Mouse (Mus musculus) CH12.LX (cell line): ENCODE measurements around the gene Vasp. TPM values are rescaled to one million over a fixed set of nuclear protein-coding genes. Genes with fewer than 3 reads are reported as not detected.

ENCODE experiments used
- DNase-seq: peaks from one replicate; pipeline ENCODE4 v3.0.0-alpha.2; 2013; ENCODE audit errors: extremely low read depth
- H3K27ac ChIP-seq: 2 replicates; pipeline ENCODE4 v1.5.1; 2012; ENCODE audit warnings: low read depth, mild to moderate bottlenecking, control low read depth, moderate library complexity; ENCODE audit not compliant: insufficient read depth
- H3K27me3 ChIP-seq: replicated peaks from 2 replicates; pipeline ENCODE3; 2012; ENCODE audit warnings: inconsistent platforms
- H3K36me3 ChIP-seq, 2 experiments: replicated peaks in 1 of 2; 2 replicates each; pipeline versions ENCODE3 to v1.6.1; 2012; ENCODE audit warnings: inconsistent platforms in 1 of 2, low read length in 1 of 2, mild to moderate bottlenecking in 1 of 2, mixed read lengths in 1 of 2, moderate library complexity in 1 of 2; ENCODE audit not compliant: control insufficient read depth in 1 of 2, insufficient read depth in 1 of 2
- H3K4me1 ChIP-seq, 2 experiments: 2 replicates each; pipeline ENCODE4 v1.6.1; 2012; ENCODE audit warnings: inconsistent platforms in 1 of 2, moderate library complexity in 1 of 2; ENCODE audit not compliant: insufficient read depth in 2 of 2, control insufficient read depth in 1 of 2
- H3K4me2 ChIP-seq: 2 replicates; pipeline ENCODE4 v1.6.1; 2012; ENCODE audit warnings: low read depth, mild to moderate bottlenecking, control low read depth; ENCODE audit not compliant: poor library complexity, insufficient read depth, severe bottlenecking
- H3K4me3 ChIP-seq, 3 experiments: fragments of 150-350 bp in 1 of 3; sonication (generic) in 1 of 3; replicated peaks in 1 of 3; 2 replicates each; pipeline versions ENCODE3 to v1.5.1; 2011 to 2012; ENCODE audit warnings: low read depth in 2 of 3, low read length in 2 of 3, mild to moderate bottlenecking in 2 of 3, moderate library complexity in 2 of 3, control low read depth in 1 of 3, improper control_type of control experiment in 1 of 3, inconsistent platforms in 1 of 3, mixed read lengths in 1 of 3; ENCODE audit not compliant: poor library complexity in 1 of 3
- H3K79me2 ChIP-seq: replicated peaks from 2 replicates; pipeline ENCODE4 v1.6.1; 2012; ENCODE audit warnings: mild to moderate bottlenecking, moderate library complexity; ENCODE audit not compliant: control insufficient read depth, poor library complexity, insufficient read depth, severe bottlenecking; ENCODE audit errors: extremely low read depth
- H3K9ac ChIP-seq: 2 replicates; pipeline ENCODE4 v1.6.1; 2012; ENCODE audit warnings: low read depth, mild to moderate bottlenecking, control low read depth, moderate library complexity; ENCODE audit not compliant: insufficient read depth
- H3K9me3 ChIP-seq: replicated peaks from 2 replicates; pipeline ENCODE3; 2012; ENCODE audit warnings: low read length, inconsistent platforms, mixed read lengths
- CHD2 ChIP-seq: IDR thresholded peaks from 2 replicates; pipeline ENCODE4 v1.6.1; 2011; ENCODE audit warnings: low read length, improper control_type of control experiment
- CTCF ChIP-seq, 2 experiments: IDR thresholded peaks in 1 of 2; conservative IDR thresholded peaks in 1 of 2; 2 replicates each; pipeline ENCODE4 v1.5.1; 2011 to 2012; ENCODE audit warnings: low read depth in 2 of 2, low read length in 2 of 2, improper control_type of control experiment in 1 of 2, inconsistent platforms in 1 of 2, mild to moderate bottlenecking in 1 of 2, moderate library complexity in 1 of 2
- EP300 ChIP-seq: IDR thresholded peaks from 2 replicates; pipeline ENCODE4 v1.6.1; 2011; ENCODE audit warnings: low read length, improper control_type of control experiment
- ETS1 ChIP-seq: conservative IDR thresholded peaks from 2 replicates; pipeline ENCODE4 v1.6.1; 2012; ENCODE audit warnings: low read depth, mild to moderate bottlenecking, inconsistent platforms, low read length, improper control_type of control experiment, moderate library complexity
- GABPA ChIP-seq: IDR thresholded peaks from 2 replicates; pipeline ENCODE4 v1.6.1; 2012; ENCODE audit warnings: low read depth, low read length, improper control_type of control experiment, inconsistent platforms; ENCODE audit not compliant: insufficient replicate concordance
- KAT2A ChIP-seq: IDR thresholded peaks from 2 replicates; pipeline ENCODE4 v1.6.1; 2012; ENCODE audit warnings: low read length, improper control_type of control experiment, inconsistent platforms; ENCODE audit not compliant: insufficient replicate concordance
- MAX ChIP-seq: IDR thresholded peaks from 2 replicates; pipeline ENCODE4 v1.6.1; 2011; ENCODE audit warnings: low read length, improper control_type of control experiment
- MAZ ChIP-seq: IDR thresholded peaks from 2 replicates; pipeline ENCODE4 v1.6.1; 2012; ENCODE audit warnings: low read depth, mild to moderate bottlenecking, inconsistent platforms, low read length, improper control_type of control experiment, moderate library complexity
- MEF2A ChIP-seq: IDR thresholded peaks from 2 replicates; pipeline ENCODE4 v1.6.1; 2014; ENCODE audit warnings: low read depth, mild to moderate bottlenecking, inconsistent platforms, low read length, improper control_type of control experiment, borderline replicate concordance
- MYC ChIP-seq: IDR thresholded peaks from 2 replicates; pipeline ENCODE4 v1.6.1; 2011; ENCODE audit warnings: low read depth, mild to moderate bottlenecking, improper control_type of control experiment, low read length
- PAX5 ChIP-seq: IDR thresholded peaks from 2 replicates; pipeline ENCODE4 v1.6.1; 2012; ENCODE audit warnings: low read length, inconsistent platforms, mixed read lengths
- POLR2AphosphoS2 ChIP-seq: IDR thresholded peaks from 2 replicates; pipeline ENCODE4 v1.6.1; 2011; ENCODE audit warnings: low read depth, low read length, improper control_type of control experiment
- RAD21 ChIP-seq: IDR thresholded peaks from 2 replicates; pipeline ENCODE4 v1.6.1; 2011; ENCODE audit warnings: low read depth, mild to moderate bottlenecking, low read length, improper control_type of control experiment, moderate library complexity
- UBTF ChIP-seq: IDR thresholded peaks from 2 replicates; pipeline ENCODE4 v1.6.1; 2012; ENCODE audit warnings: low read depth, mild to moderate bottlenecking, inconsistent platforms, low read length, improper control_type of control experiment, moderate library complexity
- USF1 ChIP-seq: IDR thresholded peaks from 2 replicates; pipeline ENCODE4 v1.6.1; 2014; ENCODE audit warnings: low read depth, mild to moderate bottlenecking, inconsistent platforms, low read length, improper control_type of control experiment
- USF2 ChIP-seq: conservative IDR thresholded peaks from 2 replicates; pipeline ENCODE4 v1.6.1; 2011; ENCODE audit warnings: low read depth, low read length, improper control_type of control experiment
- ZC3H11A ChIP-seq: IDR thresholded peaks from 2 replicates; pipeline ENCODE4 v1.6.1; 2012; ENCODE audit warnings: low read depth, mild to moderate bottlenecking, inconsistent platforms, low read length, improper control_type of control experiment
- ZMIZ1 ChIP-seq: IDR thresholded peaks from 2 replicates; pipeline ENCODE4 v1.6.1; 2012; ENCODE audit warnings: low read depth, mild to moderate bottlenecking, inconsistent platforms, low read length, improper control_type of control experiment
- dilution Hi-C: fragments of 300-500 bp; cut with MboI; formaldehyde crosslinking; loops from 2 replicates; pipeline ENCODE4 v1.14.3; 2020; ENCODE audit warnings: low sequenced_read_pairs; ENCODE audit not compliant: extremely low pct_unique_long_range_greater_than_20kb, extremely low pct_ligation_motif_present
- in situ Hi-C: fragments of 300-500 bp; cut with MboI; formaldehyde crosslinking; loops from 3 replicates; pipeline ENCODE4 v1.14.3; 2019; ENCODE audit warnings: low sequenced_read_pairs, low pct_ligation_motif_present, low pct_unique_long_range_greater_than_20kb, mixed read lengths
- polyA plus RNA-seq: library from polyadenylated mRNA; unstranded; fragments of >175 nt; gene quantifications from 2 replicates; pipeline ENCODE4 v1.2.1, GENCODE M21; 2012; ENCODE audit warnings: low read depth; ENCODE audit not compliant: insufficient read length
- total RNA-seq, 2 experiments: library from RNA; depleted of rRNA; stranded (reverse); fragments of 300-350 nt in 1 of 2; fragments of >200 nt in 1 of 2; gene quantifications; 2 replicates each; pipeline ENCODE4 v1.2.3; 2012 to 2014

Vasp gene
- total and polyA plus RNA-seq, 3 experiments = 114 to 191 (median 125) TPM

- Histone ChIP-seq H3K4me3 (no peak overlapping the region), H3K27me3 (no peaks in the 10 kb centered on the region), H3K4me2 (no peak overlapping the region), H3K9me3 (no peaks in the 10 kb centered on the region), H3K36me3 (peaks cover 57 to 64% of the 10 kb centered on the region in 2 experiments), H3K4me1 (peaks cover 27 to 45% of the 10 kb centered on the region in 2 experiments), H3K9ac (no peak overlapping the region), H3K27ac (peak overlapping the region; percentile 94), H3K79me2 (peaks cover 53% of the 10 kb centered on the region)
- in situ Hi-C loops (no loop called here), dilution Hi-C loops (no loop called here)
- no peak for TF ChIP-seq UBTF
- TF ChIP-seq GABPA = no peak
- no peak for TF ChIP-seq MYC
- TF ChIP-seq RAD21 = no peak
- TF ChIP-seq MAX = no peak
- no peak for TF ChIP-seq CHD2
- TF ChIP-seq USF1 = no peak
- TF ChIP-seq CTCF (conservative IDR thresholded peaks at IDR 0.05 in 1 of 2, IDR thresholded peaks at IDR 0.05 in 1 of 2; ENCODE audit: low read depth in 2 of 2, low read length in 2 of 2) = no peak
- TF ChIP-seq MEF2A = no peak
- no peak for TF ChIP-seq MAZ
- TF ChIP-seq EP300 = no peak
- TF ChIP-seq USF2 = no peak
- no peak for TF ChIP-seq ETS1
- TF ChIP-seq ZMIZ1 = no peak
- TF ChIP-seq POLR2AphosphoS2 = no peak
- TF ChIP-seq KAT2A = no peak
- no peak for DNase-seq
These were observed 6.5 kb downstream of the Vasp start for GRCm38 (mm10) chr7:19265147-19265546.

- DNase-seq = no peak
- H3K36me3 ChIP-seq = peaks cover 69 to 91% of the 10 kb centered on the region in 2 experiments
- H3K27me3 ChIP-seq = no peaks in the 10 kb centered on the region
- H3K4me1 ChIP-seq = peaks cover 2 to 30% of the 10 kb centered on the region in 2 experiments; a peak in 3 of 4 replicates
- H3K79me2 ChIP-seq = no peaks in the 10 kb centered on the region
- no peak overlapping the region for H3K4me2 ChIP-seq
- H3K4me3 ChIP-seq = no peak overlapping the region
- H3K9ac ChIP-seq = no peak overlapping the region
- H3K9me3 ChIP-seq = no peaks in the 10 kb centered on the region
- no peak overlapping the region for H3K27ac ChIP-seq
- in situ Hi-C loops (no loop called here), dilution Hi-C loops (no loop called here)
- TF ChIP-seq PAX5 (no peak), ZC3H11A (no peak), USF1 (no peak)
These were observed 13.3 kb downstream of the Vasp start for GRCm38 (mm10) chr7:19258336-19258735.
